ENCODE assay signal across 10 mouse cellular contexts in the genomic region with DNA sequence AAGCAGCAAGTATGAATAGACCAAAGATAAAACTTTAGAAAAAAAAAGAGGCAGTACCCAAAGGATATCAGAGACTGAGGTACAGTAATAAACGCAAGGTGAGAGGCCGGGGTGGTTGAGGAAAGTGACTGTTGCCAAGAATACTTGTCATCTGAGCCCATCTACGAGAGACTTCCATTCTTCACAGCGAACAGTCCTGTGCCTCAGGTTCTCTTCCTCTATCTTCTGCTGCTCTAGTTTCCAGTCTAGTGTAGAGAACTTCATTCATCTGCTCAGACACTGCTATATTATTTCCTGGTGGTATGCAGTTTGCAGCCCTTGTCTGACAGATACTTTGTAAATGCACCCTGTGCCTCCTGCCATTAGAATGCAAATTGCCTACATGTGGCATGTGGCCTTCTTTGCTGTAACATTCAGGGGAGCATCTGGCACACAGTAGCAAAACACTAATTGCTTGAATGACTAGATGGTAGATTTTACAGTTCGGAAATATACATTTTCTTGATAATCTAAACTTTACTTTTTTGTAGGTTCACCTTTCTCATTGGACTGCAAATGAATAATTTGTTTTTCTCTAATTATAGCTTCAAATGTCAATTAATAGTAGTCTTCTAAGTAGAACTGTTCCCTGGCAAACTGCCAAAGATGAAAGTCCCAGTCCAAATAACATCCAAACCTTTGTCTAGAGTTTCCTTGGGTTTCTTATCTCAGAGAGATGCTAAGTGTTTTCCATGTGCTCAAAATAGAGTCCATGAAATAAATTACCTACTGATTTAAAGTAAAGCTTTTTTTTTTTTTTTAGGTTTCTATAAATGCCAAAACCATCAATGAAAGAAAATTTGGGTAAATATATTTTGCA. TPM values are rescaled to one million over a fixed set of nuclear protein-coding genes. Genes with fewer than 3 reads are reported as not detected.
A peak's percentile ranks its signal among the peaks of the same experiment; 100 is the strongest.
DNase-seq lines count a peak whose midpoint lies in the region; ATAC-seq and TF ChIP-seq lines count a peak whose summit lies in the region.
"Had no signal": no experiment of that assay in that cellular context is flagged by ENCODE, and none has a peak within 500 bp of the region (broad histone marks: within the 10 kb centered on the region; RNA-seq: fewer than 3 reads in every experiment).

No protein-coding gene starts in this region.

- no peak for ATAC-seq in kidney, embryonic 14.5 days (ENCODE audit: low FRiP score, low TSS enrichment)
- ATAC-seq in forebrain, embryonic 13.5 days = peak; percentile 92

- H3K4me1 ChIP-seq in kidney, embryonic 14.5 days (ENCODE audit: control insufficient read depth, insufficient read depth, low read length) = no peaks in the 10 kb centered on the region
- H3K4me1 ChIP-seq in MEL (ENCODE audit: control insufficient read depth in 1 of 2, insufficient read depth in 2 of 2, low read length in 2 of 2) = peaks cover 4 to 6% of the 10 kb centered on the region in 2 experiments; a peak in 1 of 4 replicates
- H3K4me1 ChIP-seq in forebrain, embryonic 13.5 days = peaks cover 7% of the 10 kb centered on the region
- no peaks in the 10 kb centered on the region for H3K4me1 ChIP-seq in limb, embryonic 10.5 days

- no peaks in the 10 kb centered on the region for H3K36me3 ChIP-seq in kidney, embryonic 14.5 days (ENCODE audit: control insufficient read depth, insufficient read depth, low read length)
- H3K36me3 ChIP-seq in MEL (ENCODE audit: control insufficient read depth in 1 of 2, insufficient read depth in 2 of 2, low read length in 2 of 2) = peaks cover 0 to 6% of the 10 kb centered on the region in 2 experiments; a peak in 2 of 4 replicates
- H3K36me3 ChIP-seq in forebrain, embryonic 13.5 days (ENCODE audit: poor library complexity, severe bottlenecking) = no peaks in the 10 kb centered on the region
- no peaks in the 10 kb centered on the region for H3K36me3 ChIP-seq in limb, embryonic 10.5 days

- WGBS in kidney, embryonic 14.5 days = 71% methylated on average over 5 of the region's 5 CpGs
- 59% methylated on average over 5 of the region's 5 CpGs for WGBS in forebrain, embryonic 13.5 days
- WGBS in limb, embryonic 10.5 days = 75% methylated on average over 5 of the region's 5 CpGs

- TF ChIP-seq CTCF in MEL (IDR thresholded peaks at IDR 0.05 in 2 of 3, conservative IDR thresholded peaks at IDR 0.05 in 1 of 3; ENCODE audit: control insufficient read depth in 1 of 3, insufficient read depth in 1 of 3, low read depth in 2 of 3, low read length in 3 of 3, poor library complexity in 1 of 3, severe bottlenecking in 1 of 3) = no peak

- H3K4me3 ChIP-seq in kidney, embryonic 14.5 days (ENCODE audit: low read length) = no peak overlapping the region
- H3K4me3 ChIP-seq in MEL (ENCODE audit: control insufficient read depth in 1 of 2, insufficient read depth in 1 of 2, low read depth in 2 of 2, low read length in 2 of 2) = peak overlapping the region in 1 of 2 experiments; percentile 3; a peak in 2 of 4 replicates
- H3K4me3 ChIP-seq in forebrain, embryonic 13.5 days = no peak overlapping the region
- H3K4me3 ChIP-seq in limb, embryonic 10.5 days = no peak overlapping the region

- no peak overlapping the region for H3K27ac ChIP-seq in kidney, embryonic 14.5 days (ENCODE audit: low read depth, low read length)
- no peak overlapping the region for H3K27ac ChIP-seq in MEL (ENCODE audit: control insufficient read depth, low read depth, low read length)
- H3K27ac ChIP-seq in forebrain, embryonic 13.5 days = peak overlapping the region; percentile 27; the same call in 1 of the 2 replicates
- H3K27ac ChIP-seq in limb, embryonic 10.5 days = no peak overlapping the region

- no peaks in the 10 kb centered on the region for H3K79me2 ChIP-seq in MEL (ENCODE audit: control insufficient read depth, insufficient read depth, low read length, poor library complexity)

- no peak overlapping the region for H3K9ac ChIP-seq in kidney, embryonic 14.5 days (ENCODE audit: low read depth, low read length)
- H3K9ac ChIP-seq in MEL (ENCODE audit: control insufficient read depth, low read depth, low read length, poor library complexity, severe bottlenecking) = no peak overlapping the region
- H3K9ac ChIP-seq in forebrain, embryonic 13.5 days = no peak overlapping the region

- TF ChIP-seq POLR2A in MEL (IDR thresholded peaks at IDR 0.05; ENCODE audit: control insufficient read depth in 1 of 2, insufficient read depth in 1 of 2, low read depth in 1 of 2, low read length in 2 of 2, poor library complexity in 1 of 2) = no peak

- no peaks in the 10 kb centered on the region for H3K9me3 ChIP-seq in kidney, embryonic 14.5 days (ENCODE audit: control insufficient read depth, low read length)
- H3K9me3 ChIP-seq in MEL (replicated peaks; ENCODE audit: insufficient read depth, low read length) = no peaks in the 10 kb centered on the region
- no peaks in the 10 kb centered on the region for H3K9me3 ChIP-seq in forebrain, embryonic 13.5 days (replicated peaks)
- H3K9me3 ChIP-seq in limb, embryonic 10.5 days (replicated peaks) = no peaks in the 10 kb centered on the region

- no peak for TF ChIP-seq EP300 in MEL (IDR thresholded peaks at IDR 0.05; ENCODE audit: low read depth in 1 of 2, low read length in 2 of 2)

- H3K4me2 ChIP-seq in kidney, embryonic 14.5 days (replicated peaks; ENCODE audit: low read depth, low read length) = no peak overlapping the region
- no peak overlapping the region for H3K4me2 ChIP-seq in forebrain, embryonic 13.5 days

- no peaks in the 10 kb centered on the region for H3K27me3 ChIP-seq in kidney, embryonic 14.5 days (ENCODE audit: control insufficient read depth, insufficient read depth, low read length)
- H3K27me3 ChIP-seq in MEL (ENCODE audit: control insufficient read depth in 1 of 2, insufficient read depth in 2 of 2, low read length in 2 of 2) = no peaks in the 10 kb centered on the region
- H3K27me3 ChIP-seq in forebrain, embryonic 13.5 days = no peaks in the 10 kb centered on the region
- H3K27me3 ChIP-seq in limb, embryonic 10.5 days (ENCODE audit: low read depth, poor library complexity, severe bottlenecking) = no peaks in the 10 kb centered on the region

- TF ChIP-seq RAD21 in MEL (IDR thresholded peaks at IDR 0.05; ENCODE audit: low read depth, low read length) = no peak

- peak; percentile 43 for DNase-seq in kidney, postnatal 14 days
- peak; percentile 51 for DNase-seq in MEL (ENCODE audit: low read depth, low spot score)
- DNase-seq in lung, postnatal 14 days = peak; percentile 15
- no peak for DNase-seq in layer of hippocampus, adult 8-10 months (ENCODE audit: low spot score in 2 of 2)
- no peak for DNase-seq in limb, embryonic 10.5 days (ENCODE audit: low spot score)
- DNase-seq: embryo, embryonic 11 days; heart, adult 11 months; right cerebral cortex, postnatal 4 days had no signal

TF ChIP-seq in MEL, 35 proteins besides CTCF, POLR2A, EP300 and RAD21:
- TF ChIP-seq ELF1 (IDR thresholded peaks at IDR 0.05; ENCODE audit: low read depth, low read length) (no peak), ETS1 (IDR thresholded peaks at IDR 0.05; ENCODE audit: low read depth, low read length) (no peak), HCFC1 (IDR thresholded peaks at IDR 0.05; ENCODE audit: low read depth, low read length) (no peak), SIN3A (IDR thresholded peaks at IDR 0.05; ENCODE audit: low read length) (no peak), USF1 (IDR thresholded peaks at IDR 0.05; ENCODE audit: low read depth, low read length) (no peak), MYC (IDR thresholded peaks at IDR 0.05; ENCODE audit: low read depth, low read length) (no peak), MAX (IDR thresholded peaks at IDR 0.05; ENCODE audit: low read length) (no peak), TBP (IDR thresholded peaks at IDR 0.05; ENCODE audit: low read depth, low read length) (no peak), ZNF384 (IDR thresholded peaks at IDR 0.05; ENCODE audit: low read depth, low read length) (no peak)

RNA-seq across cellular contexts. Expression of a gene that starts 5.0 kb away (rescaled TPM):
- polyA plus RNA-seq in kidney, embryonic 14.5 days (2014; fragmentation: Nextera tagmentation; extraction: Ambion mirVana) = 24.0 and 26.2 TPM in 2 replicates
- total RNA-seq in MEL (2012; rRNA removed) = 6.8 and 7.7 TPM in 2 replicates
- 1 to 10 TPM in 1 of 2 experiments, not detected in 1; 6.4 TPM for polyA plus RNA-seq in MEL (2012; ENCODE audit: insufficient read depth in 1 of 2, insufficient read length in 2 of 2, low read depth in 1 of 2, low replicate concordance in 2 of 2, missing spikeins in 1 of 2)
- 19.6 and 22.0 TPM in 2 replicates for polyA plus RNA-seq in forebrain, embryonic 13.5 days (2015; fragmentation: Nextera tagmentation; extraction: Ambion mirVana)
- 10 to 100 TPM; 34.4 to 50.6 (median 43.7) TPM for total RNA-seq in layer of hippocampus, adult 8-10 months (2022)
- polyA plus RNA-seq in limb, embryonic 10.5 days (2016; fragmentation: Nextera tagmentation; extraction: Ambion mirVana) = 14.6 and 15.2 TPM in 2 replicates

RNA-seq across cellular contexts. Expression of a gene that starts 23.8 kb away (rescaled TPM):
- 32.8 and 42.8 TPM in 2 replicates for polyA plus RNA-seq in kidney, embryonic 14.5 days (2014; fragmentation: Nextera tagmentation; extraction: Ambion mirVana)
- total RNA-seq in MEL (2012; rRNA removed) = 22.6 and 23.4 TPM in 2 replicates
- 10 to 100 TPM in 1 of 2 experiments, not detected in 1; 15.8 TPM for polyA plus RNA-seq in MEL (2012; ENCODE audit: insufficient read depth in 1 of 2, insufficient read length in 2 of 2, low read depth in 1 of 2, low replicate concordance in 2 of 2, missing spikeins in 1 of 2)
- 31.1 and 31.6 TPM in 2 replicates for polyA plus RNA-seq in forebrain, embryonic 13.5 days (2015; fragmentation: Nextera tagmentation; extraction: Ambion mirVana)
- 10 to 100 TPM in 2 of 4 experiments, 1 to 10 TPM in 2; 9.3 to 11.3 (median 10.1) TPM for total RNA-seq in layer of hippocampus, adult 8-10 months (2022)
- 32.6 and 36.2 TPM in 2 replicates for polyA plus RNA-seq in limb, embryonic 10.5 days (2016; fragmentation: Nextera tagmentation; extraction: Ambion mirVana)

Comparison
In these comparisons a context has a peak if more than half of its experiments do, and no peak if none do; other contexts are left out.
1. DNase-seq: peak in kidney, postnatal 14 days (single experiment), MEL (single experiment) and lung, postnatal 14 days (single experiment); none in layer of hippocampus, adult 8-10 months (0 of 2) and limb, embryonic 10.5 days (single experiment).